Mouse (Mus musculus) testis, adult 2 months (tissue): Measurements from ENCODE around the gene Mymk.

Experiments
- CTCF ChIP-seq: fragments of 200-500 bp; IDR thresholded peaks from 2 replicates; pipeline ENCODE4 v1.5.1; 2012; ENCODE audit warnings: low read depth, mild to moderate bottlenecking, inconsistent platforms, low read length, moderate library complexity; ENCODE audit not compliant: control insufficient read depth, insufficient read depth, insufficient replicate concordance
- POLR2A ChIP-seq: fragments of 200-500 bp; IDR thresholded peaks from 2 replicates; pipeline ENCODE4 v1.6.1; 2012; ENCODE audit warnings: low read depth, mild to moderate bottlenecking, inconsistent platforms, low read length, moderate library complexity; ENCODE audit not compliant: control insufficient read depth

- no peak for TF ChIP-seq CTCF
- no peak for TF ChIP-seq POLR2A
Measured at GRCm38 (mm10) chr2:27069646-27070045, 2.3 kb downstream of the Mymk start.
